Mouse (Mus musculus) R1 (cell line): ENCODE measurements at regions not wholly inside any gene's neighbourhood (a gene's known extent, or its start where the extent isn't known, plus 50 kb on each side); places are given as distances from the start of the nearest gene placed in this dataset.
"Not testable (repeated sequence)": the region's sequence is repeated elsewhere in the genome, so short reads cannot be mapped to it uniquely, and the experiment has no call there.

Experiments
- DNase-seq: peaks from one replicate; pipeline ENCODE4 v3.0.0-alpha.2; 2018; ENCODE audit warnings: low read depth, low spot score

GRCm38 (mm10) chr13:61805300-61805699 lies 235.4 kb upstream of the Cts3 start:
- not testable (repeated sequence) for DNase-seq

- DNase-seq, result not testable (repeated sequence)
These were observed 234.4 kb upstream of the Cts3 start for GRCm38 (mm10) chr13:61804168-61804874.

GRCm38 (mm10) chr13:61803763-61804162 lies 233.8 kb upstream of the Cts3 start:
- DNase-seq, result not testable (repeated sequence)

GRCm38 (mm10) chr13:61763457-61763856 lies 193.5 kb upstream of the Cts3 start:
- DNase-seq, result peak; percentile 79
